Mouse (Mus musculus) mesoderm, embryonic 11.5 days (tissue): ENCODE data around the gene Olfr889.
"Not testable (repeated sequence)": the region's sequence is repeated elsewhere in the genome, so short reads cannot be mapped to it uniquely, and the experiment has no call there.

ENCODE experiments used
- DNase-seq: peaks from one replicate; pipeline ENCODE4 v3.0.0-alpha.2; 2012; ENCODE audit warnings: low read depth, low spot score

The Olfr889 gene

DNA sequence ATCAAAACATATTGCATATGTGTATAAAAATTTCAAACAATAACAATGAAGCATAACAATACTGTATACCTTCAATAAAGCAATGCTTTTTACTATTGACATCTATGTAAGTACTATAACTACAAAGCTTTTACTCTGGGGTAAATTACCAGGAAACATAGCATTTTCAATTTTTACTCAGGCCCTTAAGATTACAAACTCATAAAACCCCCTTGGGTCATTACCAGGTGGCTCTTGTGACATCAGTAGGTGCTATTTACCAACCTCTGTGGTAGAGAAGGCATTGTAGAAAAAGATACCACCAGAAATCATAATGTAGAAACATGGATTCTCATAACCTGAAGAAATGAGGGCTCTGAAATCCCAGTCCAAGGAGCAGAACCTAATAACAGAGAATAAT, at the start of gene Olfr889:
Gene Olfr889, plus strand, starts transcription at position 301 of the 400 bp plus-strand sequence.
- no peak for DNase-seq

DNA sequence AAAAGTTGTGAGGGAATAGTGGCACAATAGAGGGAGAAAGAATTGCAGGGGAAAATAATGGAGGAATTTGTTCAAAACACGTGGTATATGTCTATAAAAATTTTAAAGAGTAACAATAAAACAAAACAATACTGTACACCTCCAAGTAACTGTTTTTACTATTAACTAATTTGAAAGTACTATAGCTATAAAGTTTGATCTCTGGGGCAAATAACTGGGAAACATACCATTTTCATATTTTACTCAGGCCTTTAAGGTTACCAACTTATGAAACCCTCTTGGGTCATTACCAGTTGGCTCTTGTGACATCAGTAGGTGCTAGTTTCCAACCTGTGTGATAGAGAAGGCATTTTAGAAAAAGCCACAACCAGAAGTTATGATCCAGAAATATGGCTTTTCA, 31.2 kb upstream of the Olfr889 start, which contains the start of gene Olfr887:
Gene Olfr887, plus strand, starts transcription at position 301 of the 400 bp plus-strand sequence.
- no peak for DNase-seq

DNA sequence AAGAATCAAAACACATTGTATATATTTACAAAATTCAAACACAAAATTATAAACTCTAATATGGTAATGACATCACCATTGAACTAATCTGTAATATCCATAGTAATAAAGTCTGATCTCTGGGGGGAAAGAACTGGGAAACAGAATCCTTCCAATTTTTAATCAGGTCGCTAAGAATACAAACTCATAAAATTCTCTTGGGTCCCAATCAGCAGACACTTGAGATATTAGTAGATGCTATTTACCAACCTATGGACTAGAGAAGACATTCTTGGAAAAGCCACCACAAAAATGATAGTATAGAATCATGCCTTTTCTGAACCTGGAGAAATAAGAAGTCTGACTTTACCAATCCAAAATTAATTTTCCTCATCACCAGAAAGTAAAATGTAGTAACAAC, 7.2 kb upstream of the Olfr889 start, which contains the start of gene Olfr888:
Gene Olfr888, plus strand, starts transcription at position 301 of the 400 bp plus-strand sequence.
- DNase-seq: no peak

DNA sequence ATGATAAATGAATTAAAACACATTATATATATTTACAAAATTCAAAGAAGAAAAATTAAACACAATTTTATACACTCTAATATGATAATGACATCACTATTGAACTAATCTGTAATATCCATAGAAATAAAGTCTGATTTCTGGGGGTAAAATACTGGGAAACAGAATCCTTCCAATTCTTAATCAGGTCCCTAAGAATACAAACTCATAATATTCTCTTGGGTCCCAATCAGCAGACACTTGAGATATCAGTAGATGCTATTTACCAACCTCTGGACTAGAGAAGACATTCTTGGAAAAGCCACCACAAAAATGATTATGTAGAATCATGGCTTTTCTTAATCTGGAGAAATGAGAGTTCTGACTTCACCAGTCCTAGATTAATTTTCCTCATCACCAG, 27.2 kb downstream of the Olfr889 start, which contains the start of gene Olfr890:
Gene Olfr890, plus strand, starts transcription at position 301 of the 400 bp plus-strand sequence.
- no peak for DNase-seq

DNA sequence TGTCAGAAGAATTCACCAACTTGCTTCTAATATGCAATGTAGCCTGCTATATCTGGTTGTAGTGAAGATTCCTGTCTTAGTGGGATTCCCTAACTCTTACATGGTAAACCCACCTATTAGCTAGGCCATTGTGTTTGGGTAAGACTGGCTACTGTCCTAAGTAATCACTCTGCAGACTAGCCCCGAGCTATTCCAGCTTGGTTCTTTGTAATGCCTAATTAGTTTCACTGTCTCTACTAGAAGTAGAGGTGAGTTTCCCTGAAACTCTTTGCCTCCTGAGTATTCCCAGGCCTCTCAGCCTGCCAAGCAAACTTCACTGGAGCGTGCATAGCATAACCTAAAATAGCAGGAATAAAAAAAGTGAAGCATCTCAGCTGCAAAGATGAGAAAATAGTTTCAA, 53.3 kb downstream of the Olfr889 start:
- not testable (repeated sequence) for DNase-seq
